Mouse (Mus musculus) 3T3-L1 (cell line): ENCODE data around the gene Adam12.
"Not testable (repeated sequence)": the region's sequence is repeated elsewhere in the genome, so short reads cannot be mapped to it uniquely, and the experiment has no call there.

Experiments used
- DNase-seq: peaks from one replicate; pipeline ENCODE4 v3.0.0-alpha.2; 2015; ENCODE audit warnings: low read depth, low spot score

Gene Adam12

DNA sequence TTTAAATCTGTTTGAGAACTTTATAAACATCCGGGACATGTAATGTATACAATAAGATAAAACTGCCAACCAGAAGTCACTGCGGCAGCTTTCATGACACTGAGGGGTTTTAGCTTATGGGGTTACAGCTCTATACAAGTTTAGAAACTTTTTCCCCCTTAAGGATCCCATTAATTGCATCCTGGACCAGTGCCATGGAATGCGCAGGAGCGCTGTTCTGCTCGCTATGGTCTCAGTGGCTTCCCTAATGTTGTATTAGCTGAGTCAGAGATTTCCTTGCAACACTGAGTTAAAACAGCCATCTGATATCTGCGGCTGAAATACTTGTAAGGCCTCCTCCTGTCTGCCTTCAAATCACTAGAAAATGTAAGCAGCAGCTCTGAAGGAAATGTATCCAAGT is 298.6 kb downstream of the Adam12 start:
- DNase-seq, result no peak

DNA sequence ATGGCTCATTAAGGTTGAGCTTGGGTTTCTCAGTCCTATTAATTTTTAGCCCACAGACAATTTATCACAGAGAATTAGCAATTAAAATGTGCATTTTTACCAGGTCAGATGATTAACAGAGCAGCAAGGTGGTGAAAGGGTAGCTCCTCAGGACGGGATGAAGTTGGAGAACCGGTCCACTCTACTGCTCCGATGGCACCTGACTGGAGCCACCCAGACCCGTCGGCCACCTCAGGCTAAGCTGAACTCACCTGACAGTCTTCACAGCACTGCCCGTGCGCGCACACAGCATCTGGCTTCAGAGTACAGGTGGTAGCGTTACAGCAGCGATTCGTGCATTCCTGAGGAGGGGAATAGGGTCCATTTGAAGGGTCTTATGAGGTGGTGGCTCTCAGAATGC is 300.5 kb downstream of the Adam12 start:
- no peak for DNase-seq

DNA sequence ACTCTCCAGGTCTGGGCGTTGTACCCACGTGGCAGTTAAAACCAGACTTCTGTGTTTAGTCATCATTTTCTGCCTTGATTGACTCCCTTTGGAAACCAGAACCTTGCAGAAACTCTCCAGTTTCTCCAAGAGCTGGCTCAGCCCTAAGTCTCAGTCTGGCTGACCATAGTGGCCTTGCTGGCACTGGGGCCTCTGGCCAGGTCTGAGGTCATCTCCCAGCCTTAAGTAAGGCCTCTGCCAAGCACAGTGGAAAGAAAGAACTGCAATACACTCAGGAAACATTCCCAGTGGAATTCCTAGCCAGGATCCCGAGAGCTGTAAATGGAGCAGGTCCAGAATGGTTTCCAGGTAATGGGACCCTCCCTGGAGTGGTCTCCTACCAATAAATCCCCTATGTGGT is 303.0 kb downstream of the Adam12 start:
- no peak for DNase-seq

DNA sequence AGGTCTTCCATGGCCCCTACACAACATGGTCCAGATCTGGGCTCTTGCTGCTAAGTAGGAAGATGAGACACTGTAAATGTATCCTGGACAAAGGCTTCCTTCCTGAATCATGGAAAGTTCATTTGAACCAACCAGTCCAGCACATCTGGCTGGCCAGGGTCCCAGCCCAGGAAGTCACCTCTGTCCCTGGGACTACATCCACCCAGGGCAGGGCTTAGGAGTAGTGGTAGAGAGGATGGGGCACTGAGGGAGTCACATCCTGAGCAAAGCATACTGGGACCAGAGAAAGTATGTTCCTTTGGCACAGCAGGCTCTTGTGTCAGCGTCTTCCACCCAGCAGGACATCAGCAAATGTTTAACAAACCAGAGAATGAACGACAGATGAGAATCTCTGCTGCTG is 306.2 kb downstream of the Adam12 start:
- DNase-seq, result no peak

DNA sequence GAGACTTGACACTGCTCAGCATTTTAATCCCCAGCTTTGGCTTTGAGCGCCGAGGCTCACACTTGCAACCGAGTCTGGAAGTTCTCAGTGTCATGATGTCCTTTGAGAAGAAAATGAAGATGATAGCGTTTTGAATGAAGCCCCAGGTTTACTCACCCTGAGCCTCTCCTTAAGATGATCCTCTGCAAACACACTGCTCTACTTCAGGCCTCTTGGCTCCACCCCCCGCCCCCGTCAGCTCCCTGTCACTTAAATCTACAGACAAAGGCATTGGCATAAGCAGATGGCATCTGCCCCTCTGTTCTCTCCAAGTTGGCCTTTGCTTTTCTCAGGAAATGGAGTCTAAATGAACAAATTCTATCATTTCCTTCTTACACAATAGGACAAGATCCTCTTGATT is 308.0 kb downstream of the Adam12 start:
- DNase-seq, result no peak

DNA sequence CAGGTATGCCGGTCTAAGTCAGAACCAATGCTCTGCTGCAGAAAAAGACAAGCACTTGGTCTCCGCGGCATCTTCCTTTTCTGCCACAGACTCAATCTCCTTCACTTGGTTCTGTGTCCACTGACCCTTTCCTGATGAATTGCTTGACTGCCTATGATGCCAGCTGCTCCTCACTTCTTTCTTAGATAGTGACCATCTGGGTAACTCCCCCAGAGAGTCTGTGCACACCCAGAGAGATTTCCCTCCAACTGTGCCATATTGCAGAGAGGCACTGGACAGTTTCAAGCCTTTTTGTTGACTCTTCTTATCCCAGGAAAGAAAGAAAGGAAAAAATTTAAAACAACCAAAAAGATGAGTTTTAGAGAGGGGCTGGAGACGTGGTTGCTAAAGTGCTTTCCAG is 310.7 kb downstream of the Adam12 start:
- no peak for DNase-seq

DNA sequence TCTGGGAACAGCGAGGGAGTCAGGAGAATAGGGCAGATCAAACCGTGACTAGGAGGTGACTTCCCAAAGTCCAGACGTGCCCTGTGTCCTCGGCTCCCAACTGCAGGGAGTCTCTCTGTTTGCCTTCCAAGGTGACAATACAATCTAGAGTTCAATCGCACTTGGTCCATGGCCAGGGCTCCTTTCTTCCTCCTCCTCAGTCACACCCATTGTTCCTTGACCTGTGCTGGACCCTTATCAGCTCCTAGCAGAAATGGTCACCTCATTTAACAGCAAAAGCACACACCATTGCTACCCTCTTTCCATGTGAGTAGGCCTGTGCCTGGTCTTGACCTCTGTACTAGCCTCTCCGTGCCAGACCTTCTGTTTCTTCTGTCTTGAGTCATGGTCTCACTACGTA is 311.2 kb downstream of the Adam12 start:
- no peak for DNase-seq

DNA sequence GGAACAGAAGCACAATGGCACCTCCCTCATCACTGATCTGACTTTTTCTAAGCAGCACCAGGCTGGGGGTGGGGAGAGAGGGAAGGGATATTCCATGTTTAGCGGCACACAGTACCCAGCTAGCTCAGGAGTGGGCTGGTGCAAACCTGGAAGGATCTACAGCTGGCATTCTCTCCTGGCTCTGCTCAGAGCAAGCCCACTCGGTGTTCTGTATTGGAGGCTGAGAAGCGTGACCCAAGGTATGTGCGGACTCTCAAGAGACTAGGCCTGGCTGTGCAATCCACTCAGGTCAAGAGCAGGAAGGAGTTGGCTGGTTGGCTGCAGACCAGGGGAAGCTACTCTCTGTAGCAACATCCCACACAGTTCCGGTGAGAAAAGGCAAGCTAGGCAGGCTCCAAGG is 312.0 kb downstream of the Adam12 start:
- DNase-seq, result no peak

DNA sequence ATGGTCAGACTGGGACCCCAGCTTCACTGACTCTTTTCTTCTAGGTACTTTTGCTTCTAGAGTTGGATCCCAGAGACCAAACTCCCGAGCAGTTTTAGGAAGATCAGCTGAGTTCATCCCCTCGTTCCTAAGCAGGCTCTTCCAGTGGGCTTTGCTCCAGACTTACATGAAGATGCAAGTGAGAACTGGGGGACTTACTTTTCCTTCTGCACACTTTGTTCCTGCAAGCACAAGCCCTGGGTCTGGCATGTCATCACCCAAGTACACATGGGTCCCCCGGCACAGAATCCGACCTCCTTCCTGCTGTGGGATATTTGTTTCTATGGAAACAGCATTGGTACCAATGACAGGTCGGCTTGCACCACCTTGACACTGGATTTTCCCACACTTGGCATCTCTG is 312.6 kb downstream of the Adam12 start:
- no peak for DNase-seq

DNA sequence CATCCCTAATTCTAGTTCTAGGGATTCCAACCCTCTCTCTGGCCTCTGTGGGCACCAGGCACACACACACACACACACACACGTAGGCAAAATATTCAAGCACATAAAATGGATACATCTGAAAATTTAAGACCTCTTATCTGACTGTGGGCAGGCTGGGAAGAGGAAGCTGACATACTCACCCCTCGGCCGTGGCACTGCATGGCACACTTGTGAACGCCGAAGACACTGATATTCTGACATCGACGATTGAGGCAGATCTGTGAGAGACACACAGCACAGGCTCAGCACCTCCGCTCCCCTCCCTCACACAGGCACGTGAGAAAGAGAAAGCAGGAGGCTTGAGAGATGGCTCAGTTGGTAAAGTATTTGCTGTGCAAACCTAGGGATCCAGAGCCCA is 315.7 kb downstream of the Adam12 start:
- no peak for DNase-seq

DNA sequence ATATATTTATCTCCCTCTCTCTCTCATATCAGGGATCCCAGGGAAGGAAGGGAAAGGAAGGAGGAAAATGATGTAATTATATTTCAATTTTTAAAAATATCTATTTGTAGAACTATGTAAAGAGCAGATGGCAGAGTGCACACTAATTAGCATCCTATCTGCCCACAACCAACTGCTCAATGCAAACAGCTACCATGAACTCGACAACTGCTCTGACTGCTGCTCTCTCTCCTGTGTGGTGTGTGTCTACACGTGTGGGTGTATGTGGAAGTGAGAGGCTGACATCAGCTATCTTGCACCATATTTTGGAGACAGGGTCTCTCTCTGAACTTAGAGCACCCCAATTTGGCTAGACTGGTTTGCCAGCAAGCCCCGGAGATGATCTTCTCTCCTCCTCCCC is 320.1 kb downstream of the Adam12 start:
- DNase-seq, result no peak

DNA sequence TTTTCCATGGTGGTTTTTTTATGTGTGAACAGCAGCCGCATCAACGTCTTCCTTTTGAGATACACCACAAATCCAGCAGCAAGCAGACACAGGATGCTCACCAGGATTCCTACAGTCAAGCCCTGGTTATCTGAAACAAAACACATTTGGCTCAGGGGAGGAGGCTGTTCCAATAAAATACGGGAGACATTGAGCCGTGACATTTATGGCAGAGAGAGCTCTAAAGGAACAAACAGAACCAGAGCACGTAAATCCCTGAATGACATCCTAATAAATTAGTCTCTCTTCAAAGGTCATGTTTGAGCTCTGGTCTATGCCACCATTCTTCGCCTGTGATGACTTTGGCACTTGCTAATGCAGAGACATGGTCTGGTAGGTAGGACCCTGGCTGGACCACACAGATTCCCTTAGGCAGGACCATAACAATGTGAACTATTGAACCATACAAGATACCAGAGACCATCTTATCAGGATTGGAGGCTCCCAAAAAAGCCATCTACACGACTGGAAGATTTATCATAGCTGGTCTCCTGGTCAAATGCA is 322.0 kb downstream of the Adam12 start:
- DNase-seq, result no peak

DNA sequence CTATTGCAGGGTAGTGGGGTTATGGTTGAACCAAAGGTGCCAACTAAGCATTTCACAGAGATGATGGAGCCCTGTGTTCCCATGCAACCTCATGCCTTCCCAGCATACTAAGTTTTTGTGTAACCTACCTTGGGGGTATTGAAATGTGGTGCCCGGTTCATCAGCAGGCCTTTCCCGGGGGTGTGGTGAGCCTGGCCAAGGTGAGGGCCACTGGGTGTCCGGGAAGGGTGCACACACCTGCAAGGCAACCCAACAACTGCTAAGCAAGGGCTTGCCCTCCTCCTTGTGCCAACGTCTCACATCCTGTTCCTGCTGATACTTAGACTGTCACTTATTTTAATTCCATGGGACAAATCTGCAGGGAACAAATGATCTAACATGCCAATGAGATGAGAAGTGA is 323.0 kb downstream of the Adam12 start:
- DNase-seq, result no peak

DNA sequence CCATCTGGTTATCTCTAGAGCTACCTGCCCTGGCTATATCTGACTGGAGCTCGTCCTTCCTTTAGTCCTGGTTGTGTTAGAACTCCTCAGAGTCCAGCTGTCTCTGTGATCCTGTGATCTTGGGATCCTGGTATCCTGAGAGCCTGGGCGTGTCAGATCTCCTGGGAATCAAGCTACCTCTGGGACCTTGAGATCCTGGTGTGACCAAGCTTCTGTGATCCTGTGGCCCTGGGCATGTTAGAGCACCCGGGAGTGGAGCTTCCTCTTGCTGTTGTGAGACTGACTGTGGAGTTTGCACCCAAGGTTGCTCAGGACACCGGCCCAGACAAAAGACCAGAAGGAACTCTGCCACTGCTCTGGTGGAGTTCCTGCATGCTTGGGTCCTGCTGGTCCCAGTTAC is 332.6 kb downstream of the Adam12 start:
- no peak for DNase-seq

DNA sequence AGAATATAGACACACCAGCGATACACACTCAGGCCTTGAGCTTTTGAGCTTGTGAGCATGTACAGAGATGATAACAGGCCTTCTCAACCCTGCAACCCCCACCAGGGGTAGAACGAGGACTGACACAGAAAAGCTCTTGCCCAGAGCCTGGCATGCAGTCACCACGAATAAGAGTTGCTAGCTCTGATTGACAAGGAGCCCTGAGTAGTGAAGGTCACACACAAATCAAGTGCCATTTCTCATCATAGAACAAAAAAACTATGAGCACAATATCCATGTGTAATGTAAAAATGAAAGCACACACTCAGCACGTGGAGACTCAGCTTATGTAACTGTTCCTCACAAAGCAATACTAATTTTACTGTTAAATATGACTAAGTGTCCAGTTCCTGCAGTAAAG is 340.1 kb downstream of the Adam12 start:
- DNase-seq, result no peak

DNA sequence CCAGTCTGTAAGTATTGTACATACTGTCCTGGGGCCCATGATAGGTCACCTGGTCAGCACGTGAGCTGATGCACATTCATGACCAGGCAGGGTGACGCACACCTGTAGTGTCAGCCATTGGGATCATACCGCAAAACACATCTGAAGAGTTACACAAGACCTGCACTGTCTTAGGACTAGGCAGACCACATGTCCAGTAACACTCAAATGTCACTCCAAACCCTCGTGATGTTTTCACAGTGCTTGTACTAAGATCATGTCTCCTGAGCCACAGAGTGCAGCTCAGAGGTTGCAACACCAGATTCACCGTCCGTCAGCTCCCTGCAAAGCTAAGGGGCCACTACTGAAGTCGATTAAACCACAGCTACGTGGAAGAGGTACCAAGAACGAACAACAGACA is 340.6 kb downstream of the Adam12 start:
- DNase-seq, result no peak

DNA sequence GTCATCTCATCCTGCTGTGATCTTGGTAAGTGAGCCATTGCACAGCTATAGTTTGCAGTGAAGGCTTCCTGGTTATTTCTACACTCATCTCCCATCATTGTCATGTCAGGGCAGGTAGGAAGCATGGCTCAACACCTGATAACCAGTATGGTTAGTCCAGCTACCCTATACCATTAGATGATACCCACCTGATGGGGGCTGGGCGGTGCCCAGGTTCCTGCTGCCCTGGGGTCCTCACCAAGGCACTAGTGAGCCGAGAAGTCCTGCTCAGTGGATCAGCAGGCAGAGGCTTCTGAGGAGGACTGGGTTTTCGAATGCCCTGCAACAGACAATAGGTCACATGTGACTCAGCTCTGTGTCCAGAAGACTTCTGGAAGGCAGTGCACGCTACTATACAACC is 342.0 kb downstream of the Adam12 start:
- DNase-seq, result no peak

DNA sequence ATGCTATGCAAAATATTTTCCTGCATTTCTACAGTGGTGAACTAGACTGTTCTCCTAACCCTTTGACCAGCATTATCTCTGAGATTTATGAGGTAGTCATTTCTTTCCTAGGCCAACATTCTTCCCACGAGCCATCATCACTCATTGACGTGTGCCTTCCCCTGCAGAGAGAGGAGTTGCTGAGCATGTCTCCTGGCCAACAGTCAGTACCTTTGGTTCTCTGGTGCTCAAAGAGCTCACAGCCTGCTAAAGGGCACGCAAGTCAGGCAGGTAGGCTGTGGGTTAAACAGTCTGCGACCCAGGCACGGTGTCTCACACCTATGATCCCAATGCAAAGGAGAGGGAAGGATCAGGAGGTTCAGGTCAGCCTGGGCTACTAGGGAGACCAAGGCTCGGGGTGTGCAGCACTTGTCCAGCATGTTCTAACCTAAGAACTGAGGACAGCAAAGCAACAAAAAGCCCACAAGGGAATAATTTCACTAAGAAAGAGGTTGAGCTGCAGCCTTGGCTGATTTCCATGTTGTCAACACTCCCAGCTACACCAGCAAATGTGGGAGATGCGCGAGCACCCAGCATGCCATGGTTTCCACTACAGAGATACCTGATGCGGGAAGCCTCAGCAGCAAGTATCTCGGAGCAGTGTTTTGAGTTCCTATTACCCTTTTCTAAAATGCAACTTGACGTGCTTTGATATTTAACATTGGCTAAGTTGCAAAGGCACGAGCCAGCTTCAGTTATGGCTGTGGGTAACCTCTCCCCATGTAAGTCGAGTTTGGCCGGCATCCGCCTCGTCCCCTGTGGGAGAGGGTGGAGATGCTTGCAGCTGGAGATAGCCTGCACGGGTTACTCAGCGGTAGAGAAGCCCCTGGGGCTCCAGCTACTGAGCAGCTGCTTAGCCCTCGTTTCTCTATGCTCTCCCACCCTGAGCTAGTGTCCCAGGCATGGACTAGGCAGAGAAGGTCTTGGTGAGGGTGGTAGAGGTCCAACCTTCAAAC is 342.7 kb downstream of the Adam12 start:
- no peak for DNase-seq

DNA sequence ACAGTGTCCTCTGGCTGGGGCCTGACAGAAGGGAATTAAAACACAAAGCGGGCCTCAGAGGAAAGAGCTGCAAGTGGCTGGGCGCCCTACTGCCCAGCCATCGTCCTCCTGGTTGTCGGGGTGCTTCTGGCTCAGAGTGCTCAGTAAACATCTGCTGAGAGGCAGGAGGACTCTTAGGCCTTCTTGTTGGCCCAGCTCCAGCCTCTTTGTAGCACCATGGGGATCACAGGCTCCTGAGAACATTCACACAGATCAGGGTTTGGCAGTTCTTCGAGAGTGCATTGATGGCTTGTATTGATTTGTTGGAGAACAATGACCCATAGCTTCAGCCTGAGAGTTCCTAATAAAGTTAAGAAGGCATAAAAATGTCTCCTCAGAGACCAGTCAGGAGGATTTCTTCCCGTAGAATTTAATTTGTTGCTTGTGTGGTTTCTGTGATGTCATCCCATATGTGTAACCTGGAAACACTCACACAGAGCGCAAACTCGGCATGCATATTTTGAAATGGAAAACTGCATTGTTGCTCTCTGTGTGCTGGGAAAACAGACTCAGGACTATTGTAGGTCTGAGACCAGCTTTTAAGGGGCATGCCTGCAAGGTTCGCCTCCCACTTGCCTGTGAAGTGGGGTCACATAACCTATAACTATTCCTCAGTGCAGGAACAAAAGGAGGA is 347.1 kb downstream of the Adam12 start:
- not testable (repeated sequence) for DNase-seq

DNA sequence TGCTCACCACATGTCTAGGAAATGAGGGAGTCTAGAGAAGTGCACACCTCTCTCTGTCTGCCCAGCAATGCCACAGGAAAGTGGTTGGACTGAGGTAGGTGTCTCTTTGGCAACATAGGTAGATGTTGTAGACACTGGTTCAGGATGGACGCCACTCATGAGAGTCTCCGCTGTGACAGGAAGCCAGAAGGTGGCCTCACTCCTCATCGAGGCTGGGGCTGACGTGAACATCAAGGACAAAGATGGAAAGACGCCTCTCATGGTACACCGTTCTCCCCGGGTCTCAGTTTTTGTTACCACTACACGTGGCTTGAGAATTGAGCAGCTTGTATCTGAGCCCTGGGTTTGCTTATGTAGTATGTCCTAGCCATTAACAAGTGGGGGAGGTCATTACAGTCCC is 352.2 kb downstream of the Adam12 start:
- no peak for DNase-seq

DNA sequence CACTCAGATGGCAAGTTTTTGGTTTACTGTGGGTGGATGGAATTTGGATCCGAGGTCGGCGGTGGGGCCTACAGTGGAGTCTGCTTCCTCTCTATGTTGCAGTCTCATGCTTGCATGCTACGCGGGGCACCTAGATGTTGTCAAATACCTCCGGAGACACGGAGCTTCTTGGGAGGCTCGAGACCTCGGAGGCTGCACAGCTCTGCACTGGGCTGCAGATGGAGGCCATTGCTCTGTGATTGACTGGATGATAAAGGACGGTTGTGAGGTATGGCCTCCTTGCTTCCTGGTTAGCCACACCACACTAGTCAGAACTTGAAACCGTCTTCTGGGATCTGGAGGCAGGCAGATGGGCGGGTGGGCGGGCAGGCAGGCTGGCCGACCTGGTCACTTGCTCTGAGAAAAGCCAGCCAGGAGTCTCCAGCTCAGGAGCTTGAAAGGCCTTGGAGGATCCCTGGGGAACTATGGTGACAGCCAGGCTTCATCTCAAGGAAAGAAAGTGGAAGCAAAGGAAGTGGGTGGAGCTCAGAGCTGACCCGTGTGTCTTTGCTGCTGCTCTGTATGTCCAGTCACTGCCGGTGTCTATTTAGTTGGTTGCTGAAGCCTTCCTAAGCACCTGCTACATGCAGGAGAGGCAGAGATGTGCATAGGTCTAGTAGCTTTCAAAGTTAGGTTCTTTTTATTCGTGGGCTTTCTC is 355.2 kb downstream of the Adam12 start:
- no peak for DNase-seq

DNA sequence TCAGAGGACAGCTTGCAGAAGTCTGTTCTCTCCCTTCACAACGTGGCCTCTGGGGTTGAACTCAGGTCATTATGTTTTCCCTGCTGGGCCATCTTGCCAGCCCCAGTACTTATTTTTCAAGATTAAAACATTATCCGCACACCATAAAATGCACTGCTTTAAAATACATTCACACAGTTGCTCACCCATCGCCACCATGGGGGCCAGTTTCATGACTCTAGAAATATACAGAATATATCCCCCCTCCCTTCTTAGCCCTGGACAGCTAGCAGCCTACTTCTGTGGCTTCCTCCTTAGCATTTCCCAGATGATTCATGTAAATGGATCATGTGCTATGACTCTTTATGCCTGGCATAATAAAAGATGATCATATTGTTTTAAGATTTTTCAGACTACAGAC is 355.8 kb downstream of the Adam12 start:
- DNase-seq, result no peak
